8 mouse cellular contexts compared by ENCODE assay signal in the genomic region with DNA sequence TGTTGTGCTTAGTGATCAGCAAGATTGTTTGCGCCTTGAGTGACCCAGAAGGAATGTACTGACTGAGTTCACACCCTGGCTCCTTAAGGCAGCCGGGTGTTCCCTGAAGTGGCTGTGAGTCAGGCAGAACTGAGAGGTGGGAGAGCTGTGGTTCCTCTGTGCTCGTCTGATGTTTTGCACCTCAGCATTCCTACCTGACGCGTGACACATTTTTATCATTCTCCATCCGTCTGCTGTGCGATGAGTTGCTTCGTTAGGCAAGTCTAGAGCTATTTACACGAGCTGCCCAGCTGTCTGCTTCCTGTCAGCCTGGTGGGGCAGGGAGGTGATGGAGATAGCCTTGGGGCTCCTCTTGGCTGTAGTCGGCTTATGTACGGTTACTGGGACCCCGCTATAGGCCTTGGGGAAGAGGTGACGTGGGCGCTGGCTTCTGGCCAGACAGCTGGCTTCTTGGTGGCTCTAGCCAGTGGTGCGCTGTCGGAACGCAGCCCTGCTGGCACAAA. TPM values are rescaled to one million over a fixed set of nuclear protein-coding genes. Genes with fewer than 3 reads are reported as not detected.
DNase-seq lines count a peak whose midpoint lies in the region; ATAC-seq and TF ChIP-seq lines count a peak whose summit lies in the region.

No protein-coding gene starts in this region.

- peak; percentile 73 to 74 for DNase-seq in adrenal gland, adult 18-20 months (ENCODE audit: low spot score in 2 of 2)
- no peak for DNase-seq in adrenal gland, postnatal 4 days (ENCODE audit: low spot score in 2 of 2)
- peak; percentile 89 for DNase-seq in Muller cell, postnatal 12 days (ENCODE audit: inconsistent ontology term)
- DNase-seq in lung, embryonic 14.5 days, result peak; percentile 84
- DNase-seq in urinary bladder, postnatal 25 days (ENCODE audit: low spot score), result no peak

- 57% methylated on average over 17 of the region's 17 CpGs for WGBS in forebrain, embryonic 15.5 days
- 57% methylated on average over 17 of the region's 17 CpGs for WGBS in hindbrain, embryonic 12.5 days
- WGBS in lung, embryonic 14.5 days, result 18% methylated on average over 17 of the region's 17 CpGs
- 32% methylated on average over 17 of the region's 17 CpGs for WGBS in stomach, embryonic 14.5 days

- no peak for TF ChIP-seq CTCF in lung, embryonic 14.5 days (IDR thresholded peaks at IDR 0.05; ENCODE audit: low read depth)

- no peak overlapping the region for H3K4me3 ChIP-seq in forebrain, embryonic 15.5 days
- no peak overlapping the region for H3K4me3 ChIP-seq in hindbrain, embryonic 12.5 days
- 0 out of 2 replicates have a peak overlapping the region, but pooled peaks have one; percentile 14 for H3K4me3 ChIP-seq in lung, embryonic 14.5 days (ENCODE audit: low read depth, low read length)
- H3K4me3 ChIP-seq in stomach, embryonic 14.5 days (ENCODE audit: low read depth, low read length), result no peak overlapping the region

- no peaks in the 10 kb centered on the region for H3K9me3 ChIP-seq in forebrain, embryonic 15.5 days
- no peaks in the 10 kb centered on the region for H3K9me3 ChIP-seq in hindbrain, embryonic 12.5 days (replicated peaks)
- H3K9me3 ChIP-seq in lung, embryonic 14.5 days (ENCODE audit: low read depth, low read length), result no peaks in the 10 kb centered on the region
- H3K9me3 ChIP-seq in stomach, embryonic 14.5 days (ENCODE audit: control insufficient read depth, low read depth, low read length), result no peaks in the 10 kb centered on the region

- H3K4me2 ChIP-seq in forebrain, embryonic 15.5 days (replicated peaks), result no peak overlapping the region
- H3K4me2 ChIP-seq in hindbrain, embryonic 12.5 days (replicated peaks), result no peak overlapping the region
- peak overlapping the region; percentile 53 for H3K4me2 ChIP-seq in lung, embryonic 14.5 days
- H3K4me2 ChIP-seq in stomach, embryonic 14.5 days (replicated peaks; ENCODE audit: low read depth, low read length), result no peak overlapping the region; the same call in 1 of the 2 replicates

- 0 out of 2 replicates have a peak overlapping the region, but pooled peaks have one; percentile 2 for H3K27ac ChIP-seq in forebrain, embryonic 15.5 days (replicated peaks)
- peak overlapping the region; percentile 45; the same call in 1 of the 2 replicates for H3K27ac ChIP-seq in hindbrain, embryonic 12.5 days
- H3K27ac ChIP-seq in lung, embryonic 14.5 days (ENCODE audit: low read depth), result peak overlapping the region; percentile 80
- H3K27ac ChIP-seq in stomach, embryonic 14.5 days (ENCODE audit: low read length), result peak overlapping the region; percentile 44; the same call in 1 of the 2 replicates

- H3K9ac ChIP-seq in forebrain, embryonic 15.5 days (replicated peaks), result no peak overlapping the region
- H3K9ac ChIP-seq in hindbrain, embryonic 12.5 days, result no peak overlapping the region
- H3K9ac ChIP-seq in lung, embryonic 14.5 days, result 0 out of 2 replicates have a peak overlapping the region, but pooled peaks have one; percentile 20
- no peak overlapping the region for H3K9ac ChIP-seq in stomach, embryonic 14.5 days (replicated peaks; ENCODE audit: low read depth, low read length)

- no peaks in the 10 kb centered on the region for H3K27me3 ChIP-seq in forebrain, embryonic 15.5 days
- H3K27me3 ChIP-seq in hindbrain, embryonic 12.5 days, result no peaks in the 10 kb centered on the region
- H3K27me3 ChIP-seq in lung, embryonic 14.5 days (ENCODE audit: insufficient read depth, low read length), result no peaks in the 10 kb centered on the region
- H3K27me3 ChIP-seq in stomach, embryonic 14.5 days (ENCODE audit: control insufficient read depth, insufficient read depth, low read length), result no peaks in the 10 kb centered on the region

- peaks cover 23% of the 10 kb centered on the region for H3K4me1 ChIP-seq in forebrain, embryonic 15.5 days
- peaks cover 30% of the 10 kb centered on the region for H3K4me1 ChIP-seq in hindbrain, embryonic 12.5 days
- peaks cover 40% of the 10 kb centered on the region for H3K4me1 ChIP-seq in lung, embryonic 14.5 days (ENCODE audit: insufficient read depth)
- peaks cover 54% of the 10 kb centered on the region for H3K4me1 ChIP-seq in stomach, embryonic 14.5 days (ENCODE audit: control insufficient read depth, insufficient read depth, low read length)

- no peaks in the 10 kb centered on the region for H3K36me3 ChIP-seq in forebrain, embryonic 15.5 days
- no peaks in the 10 kb centered on the region for H3K36me3 ChIP-seq in hindbrain, embryonic 12.5 days
- H3K36me3 ChIP-seq in lung, embryonic 14.5 days (ENCODE audit: insufficient read depth), result no peaks in the 10 kb centered on the region
- no peaks in the 10 kb centered on the region for H3K36me3 ChIP-seq in stomach, embryonic 14.5 days (ENCODE audit: control insufficient read depth, insufficient read depth, low read length)

- ATAC-seq in forebrain, embryonic 15.5 days (replicated peaks), result no peak
- ATAC-seq in hindbrain, embryonic 12.5 days (ENCODE audit: low FRiP score), result 0 out of 2 replicates have a peak, but pooled peaks have one; percentile 16
- peak; percentile 44 for ATAC-seq in lung, embryonic 14.5 days (ENCODE audit: insufficient read depth)
- no peak for ATAC-seq in stomach, embryonic 14.5 days (ENCODE audit: insufficient number of reproducible peaks, insufficient read depth, low FRiP score, low read depth)

RNA-seq across cellular contexts. Expression of a gene that starts 17.1 kb away (rescaled TPM):
- 10 to 100 TPM; 36.9 to 39.9 TPM for total RNA-seq in adrenal gland, adult 18-20 months (2021)
- 10 to 100 TPM; 29.7 to 34.5 TPM for total RNA-seq in adrenal gland, postnatal 4 days (2021)
- 59.8 and 64.3 TPM in 2 replicates for polyA plus RNA-seq in forebrain, embryonic 15.5 days (2015; fragmentation: Nextera tagmentation; extraction: Ambion mirVana)
- polyA plus RNA-seq in hindbrain, embryonic 12.5 days (2016; fragmentation: Nextera tagmentation; extraction: Ambion mirVana), result 55.0 and 68.9 TPM in 2 replicates
- polyA plus RNA-seq in lung, embryonic 14.5 days (2014; fragmentation: Nextera tagmentation; extraction: Ambion mirVana), result 5.0 and 5.8 TPM in 2 replicates
- polyA plus RNA-seq in stomach, embryonic 14.5 days (2014; fragmentation: Nextera tagmentation; extraction: Ambion mirVana), result 12.4 and 13.5 TPM in 2 replicates

RNA-seq across cellular contexts. Expression of a gene that starts 30.1 kb away (rescaled TPM):
- not detected for total RNA-seq in adrenal gland, adult 18-20 months (2021)
- under 1 TPM in 1 of 2 experiments, not detected in 1; 0.25 TPM for total RNA-seq in adrenal gland, postnatal 4 days (2021)
- polyA plus RNA-seq in forebrain, embryonic 15.5 days (2015; fragmentation: Nextera tagmentation; extraction: Ambion mirVana), result 0.65 and 0.70 TPM in 2 replicates
- 1.3 TPM in 1 of 2 replicates, not detected in the other for polyA plus RNA-seq in hindbrain, embryonic 12.5 days (2016; fragmentation: Nextera tagmentation; extraction: Ambion mirVana)
- polyA plus RNA-seq in lung, embryonic 14.5 days (2014; fragmentation: Nextera tagmentation; extraction: Ambion mirVana), result 0.32 and 0.34 TPM in 2 replicates
- polyA plus RNA-seq in stomach, embryonic 14.5 days (2014; fragmentation: Nextera tagmentation; extraction: Ambion mirVana), result 0.22 and 0.25 TPM in 2 replicates

RNA-seq across cellular contexts. Expression of a gene that starts 42.9 kb away (rescaled TPM):
- 10 to 100 TPM; 67.6 to 72.3 TPM for total RNA-seq in adrenal gland, adult 18-20 months (2021)
- 10 to 100 TPM; 57.3 to 60.5 TPM for total RNA-seq in adrenal gland, postnatal 4 days (2021)
- 10.7 and 12.5 TPM in 2 replicates for polyA plus RNA-seq in forebrain, embryonic 15.5 days (2015; fragmentation: Nextera tagmentation; extraction: Ambion mirVana)
- 15.7 and 16.2 TPM in 2 replicates for polyA plus RNA-seq in hindbrain, embryonic 12.5 days (2016; fragmentation: Nextera tagmentation; extraction: Ambion mirVana)
- polyA plus RNA-seq in lung, embryonic 14.5 days (2014; fragmentation: Nextera tagmentation; extraction: Ambion mirVana), result 12.6 and 15.9 TPM in 2 replicates
- 5.4 and 7.1 TPM in 2 replicates for polyA plus RNA-seq in stomach, embryonic 14.5 days (2014; fragmentation: Nextera tagmentation; extraction: Ambion mirVana)

RNA-seq across cellular contexts. Expression of a gene that starts 55.5 kb away (rescaled TPM):
- 1 to 10 TPM; 2.6 to 2.8 TPM for total RNA-seq in adrenal gland, adult 18-20 months (2021)
- total RNA-seq in adrenal gland, postnatal 4 days (2021), result 1 to 10 TPM in 1 of 2 experiments, under 1 TPM in 1; 0.95 to 2.1 TPM
- polyA plus RNA-seq in forebrain, embryonic 15.5 days (2015; fragmentation: Nextera tagmentation; extraction: Ambion mirVana), result 4.3 TPM in 2 replicates
- polyA plus RNA-seq in hindbrain, embryonic 12.5 days (2016; fragmentation: Nextera tagmentation; extraction: Ambion mirVana), result 2.0 and 3.8 TPM in 2 replicates
- 3.2 TPM in 2 replicates for polyA plus RNA-seq in lung, embryonic 14.5 days (2014; fragmentation: Nextera tagmentation; extraction: Ambion mirVana)
- polyA plus RNA-seq in stomach, embryonic 14.5 days (2014; fragmentation: Nextera tagmentation; extraction: Ambion mirVana), result 5.5 and 5.6 TPM in 2 replicates

Comparison
In these comparisons a context has a peak if more than half of its experiments do, and no peak if none do; other contexts are left out.
1. DNase-seq: peak in adrenal gland, adult 18-20 months (2 of 2), Muller cell, postnatal 12 days (single experiment) and lung, embryonic 14.5 days (single experiment); none in adrenal gland, postnatal 4 days (0 of 2) and urinary bladder, postnatal 25 days (single experiment).
2. ATAC-seq: peak in hindbrain, embryonic 12.5 days (single experiment) and lung, embryonic 14.5 days (single experiment); none in forebrain, embryonic 15.5 days (single experiment) and stomach, embryonic 14.5 days (single experiment).
3. H3K27ac ChIP-seq: peak in every context shown above with its lines; median percentile 80 in lung, embryonic 14.5 days; 45 in hindbrain, embryonic 12.5 days; 44 in stomach, embryonic 14.5 days; 2 in forebrain, embryonic 15.5 days.